Mouse (Mus musculus) embryonic facial prominence, embryonic 10.5 days (tissue): Measurements from ENCODE around the gene Ddx11. TPM values are rescaled to one million over a fixed set of nuclear protein-coding genes. Genes with fewer than 3 reads are reported as not detected.

Source experiments
- DNase-seq: peaks from one replicate; pipeline ENCODE4 v3.0.0-alpha.2; 2017; ENCODE audit warnings: low spot score
- H3K27ac ChIP-seq: fragments of 300-500 bp; sonication (generic); replicated peaks from 2 replicates; pipeline ENCODE4 v1.5.1; 2016; ENCODE audit warnings: mild to moderate bottlenecking
- H3K27me3 ChIP-seq: fragments of 300-500 bp; sonication (generic); replicated peaks from 2 replicates; pipeline ENCODE4 v1.6.1; 2016; ENCODE audit warnings: low read depth, mild to moderate bottlenecking; ENCODE audit not compliant: poor library complexity, severe bottlenecking
- H3K36me3 ChIP-seq: fragments of 300-500 bp; sonication (generic); replicated peaks from 2 replicates; pipeline ENCODE4 v1.6.1; 2016; ENCODE audit warnings: mild to moderate bottlenecking, moderate library complexity
- H3K4me1 ChIP-seq: fragments of 300-500 bp; sonication (generic); 2 replicates; pipeline ENCODE4 v1.6.1; 2016
- H3K4me3 ChIP-seq: fragments of 300-500 bp; sonication (generic); 2 replicates; pipeline ENCODE4 v1.5.1; 2016; ENCODE audit warnings: mild to moderate bottlenecking, moderate library complexity
- H3K9me3 ChIP-seq: fragments of 300-500 bp; sonication (generic); 2 replicates; pipeline ENCODE4 v1.6.1; 2016; ENCODE audit warnings: mild to moderate bottlenecking
- WGBS: fragments of 180-500 bp; shearing (Covaris S2); methylation state at CpG from one replicate; pipeline ENCODE4 v1.1.7; 2016; 5-methylcytosine and 5-hydroxymethylcytosine counted together
- polyA plus RNA-seq: library from polyadenylated mRNA; unstranded; fragments of >200 nt; fragmentation: Nextera tagmentation; extraction: Ambion mirVana; gene quantifications from 2 replicates; pipeline ENCODE4 v1.2.1, GENCODE M21; 2016

Gene Ddx11
- 37.5 and 41.8 TPM in 2 replicates for polyA plus RNA-seq

DNA sequence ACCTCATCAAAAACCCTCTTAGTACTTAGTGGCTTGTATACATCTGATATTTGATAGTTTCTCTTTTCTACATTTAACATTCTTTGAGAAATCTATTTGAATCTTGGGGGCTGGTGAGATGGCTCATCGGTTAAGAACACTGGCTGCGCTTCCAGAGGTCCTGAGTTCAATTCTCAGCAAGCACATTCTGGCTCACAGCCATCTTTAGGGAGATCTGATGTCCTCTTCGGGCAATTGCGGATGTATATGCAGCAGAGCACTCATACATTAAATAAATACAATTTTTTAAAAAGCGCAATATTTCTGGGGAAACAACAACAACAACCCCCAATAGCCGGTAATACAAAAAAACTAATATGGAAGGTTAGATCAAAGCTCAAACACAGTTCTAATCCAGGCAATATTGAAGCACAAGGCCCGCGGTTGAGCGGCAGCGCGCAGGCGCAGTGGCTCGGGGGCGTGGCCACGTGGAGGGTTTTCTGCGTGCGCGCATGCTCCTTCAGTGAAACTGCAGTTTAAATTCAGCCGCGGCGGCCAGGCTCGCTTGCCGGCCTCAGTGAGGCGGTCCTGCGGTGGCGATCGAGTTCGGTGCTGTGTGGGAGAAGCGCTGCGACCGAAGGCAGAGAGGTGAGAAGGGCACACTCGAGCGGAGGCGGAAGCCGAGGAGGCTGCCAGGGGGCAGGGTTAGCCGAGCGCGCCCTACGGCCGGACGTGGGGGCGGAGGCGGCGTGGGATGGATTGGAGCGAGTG lies at the start of gene Ddx11:
Gene Ddx11, plus strand, starts transcription at position 455 of the 750 bp plus-strand sequence.
- Histone ChIP-seq H3K9me3 (no peaks in the 10 kb centered on the region), H3K27me3 (no peaks in the 10 kb centered on the region), H3K4me3 (peak within 1 kb of the TSS; percentile 78), H3K4me1 (peaks cover 19% of the 10 kb centered on the region), H3K36me3 (peaks cover 44% of the 10 kb centered on the region), H3K27ac (peak within 1 kb of the TSS; percentile 92)
- 6% methylated on average over 45 of the region's 45 CpGs for WGBS
- DNase-seq = peak; percentile 95

DNA sequence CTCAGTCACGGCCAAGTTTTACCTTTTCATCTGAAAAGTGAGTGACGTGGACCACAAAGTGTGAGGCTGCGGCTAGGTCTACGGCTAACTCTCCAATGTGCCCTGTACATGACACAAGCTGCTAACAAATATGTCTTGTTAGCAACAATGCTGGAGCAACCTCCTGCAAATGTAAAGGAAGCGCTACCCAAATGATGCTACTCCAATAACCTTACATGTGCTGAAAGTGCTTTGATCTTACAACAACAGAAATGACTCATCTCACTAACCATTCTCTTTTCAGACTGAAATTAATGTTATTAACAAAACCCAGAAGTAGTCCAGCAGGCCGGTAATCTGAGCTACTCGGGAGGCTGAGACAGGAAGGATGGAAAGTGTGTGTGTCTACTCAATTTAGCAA lies 49.3 kb upstream of the Ddx11 start:
- peaks cover 18% of the 10 kb centered on the region for H3K4me1 ChIP-seq
- DNase-seq = no peak
- H3K27me3 ChIP-seq = peaks cover 14% of the 10 kb centered on the region
- no peaks in the 10 kb centered on the region for H3K9me3 ChIP-seq
- 91% methylated on average over 7 of the region's 7 CpGs for WGBS
- no peak overlapping the region for H3K4me3 ChIP-seq
- no peak overlapping the region for H3K27ac ChIP-seq
- H3K36me3 ChIP-seq = 0 out of 2 replicates have a peak, but pooled peaks cover 4% of the 10 kb centered on the region

DNA sequence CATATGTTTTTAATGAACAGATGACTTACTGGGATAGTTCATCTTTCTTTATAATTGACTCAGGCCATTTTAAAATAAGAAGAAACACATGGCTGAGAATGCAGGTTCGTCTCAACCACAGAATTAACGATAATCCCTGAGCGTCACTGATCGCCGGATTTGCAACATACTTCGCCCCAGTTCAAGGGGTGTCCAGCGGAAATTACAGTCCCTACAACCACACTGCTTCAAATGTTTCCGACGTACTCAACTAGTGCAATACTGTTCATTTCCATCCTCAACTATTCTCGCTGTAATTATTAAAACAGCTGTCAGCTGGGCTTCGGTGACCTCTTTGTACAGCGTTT lies 47.5 kb upstream of the Ddx11 start:
- Histone ChIP-seq H3K36me3 (peaks cover 21% of the 10 kb centered on the region), H3K27ac (no peak overlapping the region), H3K4me1 (peaks cover 18% of the 10 kb centered on the region), H3K9me3 (no peaks in the 10 kb centered on the region), H3K27me3 (peaks cover 14% of the 10 kb centered on the region), H3K4me3 (peak overlapping the region; percentile 86)
- WGBS = 5% methylated on average over 12 of the region's 12 CpGs
- DNase-seq = peak; percentile 22

- peaks cover 14% of the 10 kb centered on the region for H3K27me3 ChIP-seq
- H3K4me1 ChIP-seq = peaks cover 18% of the 10 kb centered on the region
- peak overlapping the region; percentile 86 for H3K4me3 ChIP-seq
- peak; percentile 54 for DNase-seq
- H3K27ac ChIP-seq = peak overlapping the region; percentile 86
- WGBS = 2% methylated on average over 94 of the region's 95 CpGs
- peaks cover 27% of the 10 kb centered on the region for H3K36me3 ChIP-seq
- no peaks in the 10 kb centered on the region for H3K9me3 ChIP-seq
Measured at GRCm38 (mm10) chr17:66076174-66076927, 47.0 kb upstream of the Ddx11 start.

DNA sequence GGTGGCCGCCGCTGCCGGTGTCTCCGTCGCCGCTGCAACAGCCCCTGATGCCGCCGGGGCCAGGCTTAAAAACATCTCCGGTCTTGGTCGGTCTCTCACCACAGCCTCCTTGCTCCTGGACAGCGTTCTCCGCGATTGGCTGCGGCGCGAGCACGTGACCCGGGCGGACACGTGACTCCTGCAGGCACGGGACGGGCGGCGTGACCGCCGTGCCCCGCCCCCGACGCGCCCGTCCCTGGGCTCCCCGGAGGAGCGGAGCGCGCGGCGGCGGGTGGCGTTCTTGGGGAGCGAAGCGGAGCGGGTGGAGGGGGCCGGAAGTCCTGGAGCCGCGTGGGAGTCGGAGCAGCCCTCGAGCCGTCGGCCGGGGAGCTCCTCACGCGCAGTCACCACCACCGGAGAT lies 46.4 kb upstream of the Ddx11 start, which contains the start of gene Ankrd12:
Gene Ankrd12, minus strand, starts transcription at position 156 of the 400 bp plus-strand sequence.
- H3K4me1 ChIP-seq = peaks cover 18% of the 10 kb centered on the region
- H3K27ac ChIP-seq = peak within 1 kb of the TSS; percentile 86
- H3K4me3 ChIP-seq = peak within 1 kb of the TSS; percentile 86
- peaks cover 14% of the 10 kb centered on the region for H3K27me3 ChIP-seq
- H3K9me3 ChIP-seq = no peaks in the 10 kb centered on the region
- peak; percentile 96 for DNase-seq
- peaks cover 31% of the 10 kb centered on the region for H3K36me3 ChIP-seq
- WGBS = under 1% methylated on average over 53 of the region's 53 CpGs

DNA sequence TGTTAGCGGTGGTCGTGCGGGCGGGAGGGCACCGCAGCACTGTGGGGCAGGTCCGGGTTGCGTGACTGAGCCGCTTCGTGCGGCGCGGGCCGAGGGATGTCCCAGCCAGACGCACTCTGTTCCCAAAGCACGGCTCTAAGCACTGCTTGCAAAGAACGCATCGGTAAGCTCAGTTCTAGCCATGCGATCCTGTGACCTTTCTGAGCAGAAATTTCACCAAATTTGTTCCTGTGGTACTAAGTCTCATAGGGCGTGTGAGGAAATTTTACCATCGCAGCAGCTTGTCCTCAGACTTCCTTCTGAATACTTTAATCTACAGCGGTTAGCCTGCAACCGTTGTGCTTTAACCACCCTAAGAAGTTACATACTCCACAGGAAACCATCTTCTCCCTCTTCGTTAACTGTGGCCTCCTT lies 45.9 kb upstream of the Ddx11 start:
- Histone ChIP-seq H3K27ac (peak overlapping the region; percentile 86), H3K9me3 (no peaks in the 10 kb centered on the region), H3K4me1 (peaks cover 18% of the 10 kb centered on the region), H3K27me3 (peaks cover 14% of the 10 kb centered on the region), H3K36me3 (peaks cover 31% of the 10 kb centered on the region), H3K4me3 (peak overlapping the region; percentile 86)
- DNase-seq = no peak
- WGBS = under 1% methylated on average over 23 of the region's 23 CpGs

DNA sequence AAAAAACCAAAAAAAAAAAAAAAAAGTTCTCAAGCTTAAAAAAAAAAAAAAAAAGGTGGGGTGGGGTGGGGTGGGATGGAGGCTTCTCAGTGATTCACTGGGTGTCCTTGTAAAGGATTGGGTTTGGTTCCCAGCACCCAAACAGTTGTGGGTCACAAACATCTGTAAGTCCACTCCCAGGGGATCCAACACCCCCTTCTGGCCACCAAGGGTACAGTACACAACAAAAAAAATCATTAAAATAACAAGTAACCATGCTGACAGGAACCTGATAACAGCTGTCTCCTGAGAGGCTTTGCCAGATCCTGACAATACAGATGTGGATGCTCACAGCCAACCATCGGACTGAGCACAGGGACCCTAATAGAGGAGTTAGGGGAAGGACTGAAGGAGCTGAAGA lies 38.8 kb upstream of the Ddx11 start:
- Histone ChIP-seq H3K27me3 (no peaks in the 10 kb centered on the region), H3K36me3 (peaks cover 82% of the 10 kb centered on the region), H3K4me3 (no peak overlapping the region), H3K4me1 (no peaks in the 10 kb centered on the region), H3K27ac (no peak overlapping the region), H3K9me3 (no peaks in the 10 kb centered on the region)
- 95% methylated on average over 1 of the region's 1 CpGs for WGBS
- no peak for DNase-seq

- Histone ChIP-seq H3K27me3 (no peaks in the 10 kb centered on the region), H3K27ac (no peak overlapping the region), H3K4me1 (no peaks in the 10 kb centered on the region), H3K4me3 (no peak overlapping the region), H3K9me3 (no peaks in the 10 kb centered on the region), H3K36me3 (peaks cover 80% of the 10 kb centered on the region)
- DNase-seq = no peak
- WGBS = 83% methylated on average over 1 of the region's 1 CpGs
Measured at GRCm38 (mm10) chr17:66085038-66085437, 38.3 kb upstream of the Ddx11 start.

DNA sequence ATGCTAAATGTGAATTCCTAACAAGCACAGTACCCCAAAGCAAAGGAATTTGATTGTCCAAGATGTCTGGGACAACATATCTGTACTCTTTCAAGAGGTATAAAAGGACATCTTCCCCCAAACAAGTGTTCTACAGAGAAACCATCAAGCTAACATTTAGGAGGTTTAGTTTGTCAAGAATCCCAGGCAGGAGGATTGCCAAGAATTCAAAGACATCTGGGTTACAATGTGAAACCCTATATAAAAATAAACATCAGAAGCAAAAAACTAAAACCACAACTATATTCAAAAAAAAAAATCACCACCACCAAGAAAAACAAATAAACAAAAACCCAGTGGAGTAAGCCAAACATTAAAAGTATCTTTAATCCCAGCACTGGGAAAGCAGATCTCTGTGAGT lies 33.1 kb upstream of the Ddx11 start:
- no peaks in the 10 kb centered on the region for H3K9me3 ChIP-seq
- H3K27me3 ChIP-seq = no peaks in the 10 kb centered on the region
- peaks cover 76% of the 10 kb centered on the region for H3K36me3 ChIP-seq

GRCm38 (mm10) chr17:66091392-66091791 lies 31.9 kb upstream of the Ddx11 start:
- WGBS = 92% methylated on average over 2 of the region's 2 CpGs
- H3K36me3 ChIP-seq = peaks cover 70% of the 10 kb centered on the region
- no peaks in the 10 kb centered on the region for H3K9me3 ChIP-seq
- no peaks in the 10 kb centered on the region for H3K27me3 ChIP-seq
- DNase-seq = no peak
- H3K27ac ChIP-seq = no peak overlapping the region
- no peaks in the 10 kb centered on the region for H3K4me1 ChIP-seq
- H3K4me3 ChIP-seq = no peak overlapping the region

More for the DNA sequence above, 33.1 kb upstream of the Ddx11 start:
- Histone ChIP-seq H3K27ac (no peak overlapping the region), H3K4me3 (no peak overlapping the region), H3K4me1 (no peaks in the 10 kb centered on the region)
- no peak for DNase-seq

DNA sequence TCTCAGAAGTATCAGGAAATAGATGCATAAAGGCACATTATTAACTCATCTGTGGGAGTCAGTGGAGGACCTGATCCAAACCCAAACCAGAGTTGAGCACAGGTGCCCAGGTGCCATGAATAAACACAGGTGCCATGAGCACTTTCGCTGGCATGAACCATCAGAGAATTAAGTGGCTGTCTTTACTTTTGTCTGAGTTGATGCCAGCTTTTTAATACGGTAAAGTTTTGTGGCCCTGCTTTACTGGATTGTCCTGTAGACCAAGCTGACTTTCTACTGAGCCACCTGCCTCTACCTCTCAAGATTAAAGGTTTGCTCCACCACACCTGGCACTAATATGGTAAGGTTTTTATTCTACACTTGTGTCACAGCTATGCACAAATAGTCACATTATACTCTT lies 31.3 kb upstream of the Ddx11 start:
- no peak overlapping the region for H3K4me3 ChIP-seq
- no peak overlapping the region for H3K27ac ChIP-seq
- H3K36me3 ChIP-seq = peaks cover 67% of the 10 kb centered on the region
- no peaks in the 10 kb centered on the region for H3K9me3 ChIP-seq
- DNase-seq = no peak
- no peaks in the 10 kb centered on the region for H3K27me3 ChIP-seq
- H3K4me1 ChIP-seq = no peaks in the 10 kb centered on the region
- 93% methylated on average over 2 of the region's 2 CpGs for WGBS

GRCm38 (mm10) chr17:66092664-66093063 lies 30.7 kb upstream of the Ddx11 start:
- Histone ChIP-seq H3K36me3 (peaks cover 65% of the 10 kb centered on the region), H3K27ac (no peak overlapping the region), H3K4me1 (no peaks in the 10 kb centered on the region), H3K9me3 (no peaks in the 10 kb centered on the region), H3K4me3 (no peak overlapping the region), H3K27me3 (no peaks in the 10 kb centered on the region)
- 87% methylated on average over 3 of the region's 3 CpGs for whole genome bisulfite sequencing
- DNase-seq = no peak
